Mouse (Mus musculus) lung, adult 18-20 months (tissue): Measurements from ENCODE around the gene Tex52.

Source experiments
- DNase-seq, 2 experiments: peaks; one replicate each; pipeline ENCODE4 v3.0.0; 2022; ENCODE audit warnings: mixed read lengths in 2 of 2

The Tex52 gene

DNA sequence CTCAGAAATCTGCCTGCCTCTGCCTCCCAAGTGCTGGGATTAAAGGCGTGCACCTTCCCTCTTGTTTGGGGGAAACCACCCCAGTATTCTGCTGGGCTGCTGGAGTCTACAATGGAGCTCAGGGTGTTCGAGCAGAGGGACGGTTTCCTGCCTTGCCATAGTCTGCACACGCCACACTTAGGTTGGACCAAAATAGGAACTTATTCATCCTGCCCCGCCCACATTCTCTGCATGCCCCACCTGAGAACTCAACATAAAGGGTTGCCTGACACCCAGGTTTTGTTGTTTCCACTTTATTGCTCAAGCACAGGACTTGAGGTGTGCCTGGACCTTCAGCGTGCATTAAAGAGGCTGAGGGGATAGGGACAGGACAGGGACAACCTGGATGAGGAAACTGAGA lies 54.6 kb downstream of the Tex52 start:
- peak in 1 of 2 experiments; percentile 28 for DNase-seq

DNA sequence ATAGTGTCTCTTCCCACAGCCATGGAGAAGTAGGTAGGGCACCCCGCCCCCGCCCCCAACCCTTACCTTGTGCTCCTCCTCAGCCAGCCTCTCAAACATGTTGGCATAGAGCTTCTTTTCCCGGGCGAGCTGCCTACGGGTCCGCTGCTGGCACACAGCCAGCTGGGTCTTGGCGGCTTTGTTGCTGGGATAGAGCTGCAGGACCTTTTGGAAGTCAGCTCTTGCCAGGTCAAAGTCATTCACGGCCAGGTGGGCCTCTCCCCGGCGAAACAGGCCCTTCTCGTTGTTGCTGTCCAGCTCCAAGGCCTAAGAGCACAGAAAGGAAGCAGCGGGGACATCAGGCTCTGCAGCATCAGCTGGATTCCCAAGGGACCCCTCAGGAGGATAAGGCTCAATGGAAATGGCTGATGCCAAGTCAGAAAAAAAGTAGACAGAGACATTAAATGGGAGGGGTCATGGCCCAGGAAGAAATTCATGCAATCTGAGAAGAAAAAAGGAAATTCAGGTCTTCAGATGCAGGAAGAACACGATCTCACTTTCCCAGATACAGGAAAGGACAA lies 57.2 kb downstream of the Tex52 start:
- DNase-seq, result peak in 1 of 2 experiments; percentile 21

DNA sequence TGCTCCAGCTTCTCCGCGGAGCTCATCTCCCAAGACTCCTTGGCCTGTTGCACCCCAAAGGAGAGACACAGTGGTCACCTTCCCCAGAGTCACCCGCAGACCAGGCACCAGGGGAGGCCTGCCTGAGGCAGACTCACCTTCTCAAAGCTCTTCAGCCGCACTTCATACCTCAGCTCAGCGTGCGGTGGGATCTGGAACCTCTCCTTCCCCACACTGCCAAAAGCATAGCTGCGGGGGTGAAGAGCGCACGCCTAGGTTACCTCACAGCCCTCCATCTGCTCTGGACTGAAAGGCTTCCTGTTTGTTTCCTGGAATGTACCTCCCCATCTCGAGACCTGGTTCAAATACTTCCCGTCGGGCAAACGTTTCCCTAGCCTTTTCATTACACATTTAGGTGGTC lies 58.3 kb downstream of the Tex52 start:
- DNase-seq, result no peak
